Mouse (Mus musculus): ENCODE results near the gene Abcc12.

Gene Abcc12

GRCm38 (mm10) chr8:86580458-86580857 is at the start of gene Abcc12:
Gene Abcc12, minus strand, starts transcription at chr8:86580686.
- no peak for DNase-seq (ENCODE audit: low read depth, low spot score)

GRCm38 (mm10) chr8:86630212-86630611 is 49.7 kb upstream of the Abcc12 start:
- no peak for DNase-seq (ENCODE audit: low read depth, low spot score)

DNA sequence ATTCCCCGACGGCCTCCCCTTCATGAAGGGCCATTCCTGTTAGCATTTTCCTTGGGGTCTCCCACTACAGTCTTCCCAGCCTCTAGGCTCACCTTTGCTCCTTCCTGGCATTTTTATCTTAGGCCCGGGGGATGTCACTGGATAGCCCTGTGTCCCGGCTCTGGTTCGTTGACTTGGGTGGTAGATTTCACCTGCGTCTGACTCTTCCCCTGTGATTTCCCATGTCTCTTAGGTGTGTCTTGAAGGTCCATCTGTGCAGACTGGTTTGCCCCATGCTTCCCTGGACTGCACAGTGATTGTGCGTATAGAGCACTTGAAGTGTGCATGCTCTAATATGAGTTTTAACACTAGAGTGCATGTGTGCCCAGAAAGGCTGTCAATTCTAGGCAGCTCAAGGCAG is 44.4 kb upstream of the Abcc12 start:
- peak; percentile 19 for DNase-seq (ENCODE audit: low read depth, low spot score)

- peak; percentile 96 for DNase-seq (ENCODE audit: low read depth, low spot score)
Observed at GRCm38 (mm10) chr8:86623911-86624731, 43.6 kb upstream of the Abcc12 start, which contains the start of gene Lonp2. Gene Lonp2, plus strand, starts transcription at chr8:86624043.

DNA sequence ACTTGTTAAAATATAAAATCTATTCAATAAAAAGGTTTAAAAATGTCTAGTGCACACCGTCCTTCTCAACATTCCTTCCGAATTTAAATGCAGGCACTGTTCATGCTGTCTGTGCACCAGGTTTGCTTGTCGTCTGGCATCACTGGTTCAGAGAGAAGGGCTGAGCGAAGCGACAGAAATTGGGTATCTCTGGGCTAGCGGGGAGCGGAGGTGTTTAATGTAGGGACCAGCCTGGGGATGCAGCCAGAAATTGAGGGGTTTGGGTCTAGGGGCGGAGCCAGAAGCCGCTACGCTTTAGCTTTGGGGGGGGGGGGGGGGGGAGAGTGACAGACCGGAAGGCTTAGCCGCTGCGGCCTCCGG is 43.0 kb upstream of the Abcc12 start:
- no peak for DNase-seq (ENCODE audit: low read depth, low spot score)

DNA sequence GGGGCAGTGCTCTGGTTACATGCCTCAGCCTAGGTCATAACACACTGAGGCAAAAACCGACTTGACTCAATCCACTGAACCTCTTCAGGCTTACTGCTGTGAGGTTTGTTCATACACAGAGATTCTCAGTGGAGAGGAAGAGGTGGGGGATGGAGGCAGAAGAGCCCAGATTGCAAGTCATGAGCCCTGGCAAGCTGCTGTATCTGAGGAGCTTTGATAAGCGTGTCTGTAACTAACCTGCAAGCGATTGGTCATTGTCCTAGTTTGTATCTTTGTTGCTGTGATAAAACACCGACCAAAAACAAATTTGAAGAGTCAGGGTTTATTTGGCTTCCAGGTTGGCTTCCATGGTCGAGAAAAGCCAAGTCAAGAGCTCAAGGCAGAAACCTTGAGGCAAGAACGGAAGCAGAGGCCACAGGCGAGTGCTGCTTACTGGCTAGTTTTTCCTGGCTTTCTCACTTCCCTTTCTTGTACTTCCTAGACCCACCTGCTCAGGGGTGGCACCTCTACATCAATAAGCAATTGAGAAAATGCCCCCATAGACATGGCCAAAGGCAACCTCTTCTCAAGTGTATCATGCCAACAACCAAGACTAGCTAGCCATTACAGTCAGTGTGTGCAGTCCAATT is 37.4 kb upstream of the Abcc12 start:
- DNase-seq (ENCODE audit: low read depth, low spot score) = no peak

- DNase-seq (ENCODE audit: low read depth, low spot score) = no peak
Observed at GRCm38 (mm10) chr8:86615095-86615769, 34.7 kb upstream of the Abcc12 start.

DNA sequence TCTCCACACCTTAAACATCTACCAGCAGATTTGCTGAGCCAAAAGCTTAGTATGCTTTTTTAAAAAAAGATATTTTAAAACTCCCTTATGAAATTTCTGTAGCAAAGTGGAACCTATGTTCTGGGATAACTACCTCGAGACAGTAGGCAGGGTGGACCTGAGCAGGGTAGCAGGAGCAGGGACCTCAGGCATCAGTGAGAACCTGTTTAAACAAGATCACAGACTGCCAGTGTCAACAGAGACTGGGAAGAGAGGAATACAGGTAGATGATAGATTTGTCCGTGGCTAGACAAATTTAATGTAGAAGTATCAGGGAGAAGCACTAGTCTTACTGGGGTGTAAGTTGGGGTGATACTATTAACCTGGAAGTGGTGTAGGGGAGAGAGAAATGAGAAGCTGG is 33.3 kb upstream of the Abcc12 start:
- no peak for DNase-seq (ENCODE audit: low read depth, low spot score)

DNA sequence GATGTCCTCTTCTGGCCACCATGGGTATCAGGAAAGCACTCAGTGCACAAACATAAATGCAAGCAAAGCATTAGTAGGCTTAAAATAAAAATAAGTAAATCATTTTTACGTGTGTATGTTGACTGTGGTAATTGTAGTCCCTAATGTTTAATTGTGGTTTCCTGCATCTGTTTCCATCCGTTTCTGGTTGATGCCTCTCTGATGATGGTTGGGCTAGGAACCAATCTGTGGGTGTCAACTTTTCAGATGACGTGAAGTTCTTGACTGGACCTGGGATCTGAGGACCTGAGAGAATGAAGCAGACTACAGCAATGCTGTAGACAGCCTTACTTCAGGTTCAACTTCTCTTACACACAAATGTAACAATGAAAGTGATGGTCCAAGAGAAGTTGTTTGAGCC is 24.2 kb upstream of the Abcc12 start:
- DNase-seq (ENCODE audit: low read depth, low spot score) = no peak

DNA sequence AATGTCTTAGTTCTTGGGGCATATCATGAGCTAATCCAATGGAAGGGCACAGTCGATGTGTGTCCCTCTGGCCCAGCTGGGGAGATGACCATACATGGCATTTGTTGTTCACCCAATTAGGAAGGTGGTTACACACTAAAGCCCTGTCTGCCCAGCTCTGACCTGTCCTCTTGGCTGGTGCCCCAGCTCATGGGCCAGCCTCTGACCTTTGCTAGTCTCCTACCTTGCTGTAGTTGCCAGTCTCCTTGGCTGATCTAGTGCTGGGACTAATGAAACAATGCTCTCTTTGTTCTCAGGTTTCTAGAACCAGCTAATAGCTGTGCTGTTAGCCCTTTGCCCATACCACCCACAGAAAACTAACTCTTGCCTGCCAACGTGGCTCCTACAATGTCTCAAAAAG is 22.7 kb upstream of the Abcc12 start:
- no peak for DNase-seq (ENCODE audit: low read depth, low spot score)

DNA sequence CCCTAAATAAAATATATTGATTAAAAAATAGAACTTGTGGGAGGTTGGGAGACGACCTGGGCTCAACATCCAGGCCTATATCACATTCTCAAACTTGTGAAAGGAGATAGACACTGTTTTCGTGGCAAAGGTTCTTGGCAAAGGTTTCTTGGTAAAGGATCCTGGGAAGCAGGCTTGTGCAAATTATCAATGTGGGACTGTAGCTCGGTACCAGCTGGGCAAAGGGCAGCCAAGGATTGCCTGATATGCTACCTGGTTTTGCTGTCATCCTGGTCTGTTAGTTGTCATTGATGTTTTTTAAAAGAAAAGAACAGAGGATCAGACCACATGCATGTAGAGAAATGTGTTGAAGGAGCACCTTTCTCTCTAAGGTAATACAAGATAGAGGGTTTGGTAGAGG is 19.8 kb upstream of the Abcc12 start:
- no peak for DNase-seq (ENCODE audit: low read depth, low spot score)

- DNase-seq (ENCODE audit: low read depth, low spot score) = no peak
Observed at GRCm38 (mm10) chr8:86599299-86599698, 18.8 kb upstream of the Abcc12 start.

DNA sequence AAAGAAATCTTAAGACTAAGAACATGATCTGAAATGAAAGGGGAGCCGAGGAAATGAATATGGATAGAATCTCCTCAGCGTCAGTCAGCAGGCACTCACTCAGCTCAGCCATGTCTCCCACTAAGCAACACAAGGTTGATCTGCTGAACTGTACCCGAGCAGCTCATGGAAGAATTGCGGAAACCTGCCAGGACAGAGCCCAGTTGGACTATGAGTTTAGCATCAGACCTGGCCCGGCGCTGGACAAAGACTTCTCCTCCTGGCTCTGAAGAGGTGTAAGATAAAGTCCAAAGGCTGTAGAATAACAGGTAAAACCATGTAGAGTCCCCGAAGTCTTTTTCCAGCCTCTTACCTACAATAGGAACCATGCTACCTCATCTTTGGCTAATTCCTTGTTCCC is 17.2 kb upstream of the Abcc12 start:
- no peak for DNase-seq (ENCODE audit: low read depth, low spot score)

GRCm38 (mm10) chr8:86595671-86596070 is 15.2 kb upstream of the Abcc12 start:
- DNase-seq (ENCODE audit: low read depth, low spot score) = no peak

- no peak for DNase-seq (ENCODE audit: low read depth, low spot score)
Observed at GRCm38 (mm10) chr8:86594159-86594796, 13.8 kb upstream of the Abcc12 start.

DNA sequence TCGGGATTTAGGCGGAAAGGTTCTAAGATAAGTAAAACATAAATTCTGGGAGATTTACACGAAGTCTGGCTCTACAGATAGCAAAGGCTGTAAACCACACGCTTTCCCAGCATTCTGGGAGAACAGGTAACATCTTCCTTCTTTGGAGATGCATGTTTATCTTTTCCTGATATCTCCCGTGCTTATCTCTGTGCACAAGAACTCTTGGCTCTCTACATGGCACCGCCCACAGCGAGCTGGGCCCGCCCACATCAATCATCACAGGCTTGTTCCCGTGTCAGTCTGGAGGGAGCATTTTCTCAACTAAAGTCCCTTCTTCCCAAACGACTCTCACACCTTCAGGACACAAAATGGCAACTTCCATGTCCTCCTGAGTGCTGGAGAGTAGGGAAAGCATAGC is 12.6 kb upstream of the Abcc12 start:
- no peak for DNase-seq (ENCODE audit: low read depth, low spot score)

- DNase-seq (ENCODE audit: low read depth, low spot score) = no peak
Observed at GRCm38 (mm10) chr8:86588338-86588737, 7.9 kb upstream of the Abcc12 start.

DNA sequence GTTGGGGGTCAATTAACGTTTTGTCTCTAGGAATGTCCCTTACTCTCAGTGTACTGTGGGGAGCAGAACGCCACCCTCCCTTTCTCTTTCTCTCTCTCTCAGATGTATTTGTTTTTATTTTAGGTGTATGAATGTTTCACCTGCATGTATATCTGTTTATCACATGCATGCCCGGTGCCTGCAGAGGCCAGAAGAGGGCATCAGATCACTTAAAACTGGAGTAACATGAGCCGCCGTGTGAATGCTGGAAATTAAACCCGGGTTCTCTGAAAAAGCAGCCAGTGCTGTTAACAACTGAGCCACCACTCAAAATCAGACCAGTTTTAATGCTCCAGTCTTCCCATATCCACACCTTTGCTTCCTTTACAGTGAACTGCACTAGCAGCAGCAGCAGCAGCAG is 6.2 kb upstream of the Abcc12 start:
- peak; percentile 33 for DNase-seq (ENCODE audit: low read depth, low spot score)

- DNase-seq (ENCODE audit: low read depth, low spot score) = no peak
Observed at GRCm38 (mm10) chr8:86586058-86586457, 5.6 kb upstream of the Abcc12 start.

GRCm38 (mm10) chr8:86585532-86585931 is 5.0 kb upstream of the Abcc12 start:
- peak; percentile 88 for DNase-seq (ENCODE audit: low read depth, low spot score)

DNA sequence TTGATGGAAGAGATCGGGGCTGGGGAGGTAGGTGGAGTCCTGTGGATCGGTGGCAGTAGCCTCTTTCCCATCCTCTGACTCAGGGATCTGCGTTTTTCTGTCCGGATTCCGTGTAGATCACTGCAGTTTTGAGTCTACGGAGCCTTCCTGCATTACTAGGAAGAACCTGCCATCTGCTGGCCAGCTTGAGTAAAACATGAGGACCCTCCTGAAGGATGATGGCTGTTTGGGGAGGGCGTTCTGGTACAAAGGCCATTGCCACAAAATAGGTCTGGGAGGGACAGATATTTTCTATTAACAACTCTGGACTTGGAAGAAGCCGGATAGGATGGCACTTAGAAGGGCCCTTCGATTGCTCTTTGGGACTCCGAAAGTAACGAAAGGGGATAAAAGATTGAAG is 4.6 kb upstream of the Abcc12 start:
- DNase-seq (ENCODE audit: low read depth, low spot score) = peak; percentile 87

- DNase-seq (ENCODE audit: low read depth, low spot score) = no peak
Observed at GRCm38 (mm10) chr8:86581921-86582331, 1.4 kb upstream of the Abcc12 start.
